Mouse (Mus musculus): ENCODE results near the gene Kcnk1.

Kcnk1 gene

DNA sequence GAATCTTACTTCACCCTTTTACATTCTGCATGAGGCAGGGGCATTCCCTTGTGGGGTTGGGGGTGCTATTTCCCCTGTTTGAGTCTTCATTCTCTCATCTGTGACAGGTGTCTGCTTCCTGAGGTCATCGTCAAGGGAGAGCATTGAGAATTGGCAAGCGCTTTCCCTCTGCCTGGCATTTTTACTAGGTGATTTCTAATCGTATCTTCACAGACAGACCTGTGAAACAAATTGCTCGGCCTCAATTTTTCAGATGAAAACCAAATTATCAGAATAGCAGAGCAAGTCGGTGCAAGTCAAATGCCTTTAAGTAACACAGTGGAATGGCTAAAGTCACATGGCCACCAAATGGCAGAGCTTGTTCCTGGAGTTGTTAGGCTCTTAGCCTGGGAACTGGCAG lies 41.4 kb downstream of the Kcnk1 start:
- no peak for DNase-seq (ENCODE audit: low read depth, low spot score)

GRCm38 (mm10) chr8:126045751-126046150 lies 50.8 kb downstream of the Kcnk1 start:
- no peak for DNase-seq (ENCODE audit: low read depth, low spot score)

DNA sequence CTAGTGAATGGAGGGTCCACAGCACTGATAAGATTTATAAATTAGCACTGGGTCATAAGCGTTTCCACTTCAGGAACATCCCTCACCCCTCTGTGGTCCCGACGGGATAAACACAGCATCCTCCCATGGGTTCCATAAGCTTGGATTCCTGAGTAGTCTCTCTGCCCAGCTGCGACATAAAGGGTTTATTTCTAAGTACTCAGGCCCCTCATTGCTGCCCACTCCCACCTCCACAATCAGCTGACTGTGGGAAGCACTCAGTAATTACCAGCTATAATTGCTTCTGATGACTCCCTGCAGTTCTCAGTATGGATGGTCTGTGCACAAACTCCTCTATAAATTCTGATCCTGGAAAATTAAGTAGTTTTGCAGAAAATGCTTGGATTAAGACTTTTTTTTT lies 58.9 kb downstream of the Kcnk1 start:
- no peak for DNase-seq (ENCODE audit: low read depth, low spot score)

GRCm38 (mm10) chr8:126058876-126059275 lies 63.9 kb downstream of the Kcnk1 start:
- no peak for DNase-seq (ENCODE audit: low read depth, low spot score)

DNA sequence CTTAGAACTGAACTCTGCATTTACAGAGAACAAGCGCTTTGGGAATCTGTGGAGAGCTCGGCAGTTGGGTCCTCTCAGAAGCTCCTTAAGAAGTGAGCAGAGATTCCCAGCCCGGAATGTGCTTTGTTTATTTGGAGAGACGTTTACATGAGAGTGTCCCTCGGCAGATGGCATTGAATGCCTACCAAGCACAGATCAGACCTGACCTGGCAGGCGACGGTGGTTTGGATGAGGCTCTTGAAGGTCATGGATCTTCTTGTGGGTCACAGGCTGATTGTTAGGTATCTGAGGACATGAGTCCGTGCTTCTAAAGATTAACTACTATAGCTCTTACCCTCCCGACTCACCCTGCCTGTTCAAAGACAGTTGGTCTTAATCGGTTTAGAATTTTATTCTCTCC lies 67.9 kb downstream of the Kcnk1 start:
- no peak for DNase-seq (ENCODE audit: low read depth, low spot score)

DNA sequence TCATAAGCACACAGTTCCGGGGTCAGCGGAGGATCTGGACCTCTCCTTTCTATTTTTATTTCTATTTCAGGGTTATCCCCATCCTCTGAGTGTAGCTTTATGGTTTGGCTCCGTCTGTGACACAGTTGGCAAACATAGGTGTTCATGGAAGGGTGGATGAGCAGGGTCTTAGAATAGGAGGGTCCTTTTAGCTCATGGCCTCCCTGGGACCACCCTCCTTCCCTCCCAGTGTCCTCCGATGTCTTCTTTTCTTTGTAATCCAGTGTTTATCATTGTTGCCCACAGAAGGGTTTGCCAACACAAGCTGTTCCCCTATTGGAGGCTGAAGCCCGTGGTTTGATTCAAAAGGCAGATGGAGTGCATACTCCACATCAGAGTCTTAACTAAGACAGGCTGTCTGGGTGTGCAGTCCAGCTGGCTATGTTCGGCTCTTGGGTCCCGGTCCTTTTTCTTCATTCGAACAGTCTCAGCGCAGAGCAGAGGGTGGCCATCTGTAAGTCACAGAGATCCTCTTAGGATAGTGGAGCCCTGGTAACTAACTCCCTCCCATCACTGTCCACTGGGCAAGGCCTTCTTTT lies 69.0 kb downstream of the Kcnk1 start:
- no peak for DNase-seq (ENCODE audit: low read depth, low spot score)

DNA sequence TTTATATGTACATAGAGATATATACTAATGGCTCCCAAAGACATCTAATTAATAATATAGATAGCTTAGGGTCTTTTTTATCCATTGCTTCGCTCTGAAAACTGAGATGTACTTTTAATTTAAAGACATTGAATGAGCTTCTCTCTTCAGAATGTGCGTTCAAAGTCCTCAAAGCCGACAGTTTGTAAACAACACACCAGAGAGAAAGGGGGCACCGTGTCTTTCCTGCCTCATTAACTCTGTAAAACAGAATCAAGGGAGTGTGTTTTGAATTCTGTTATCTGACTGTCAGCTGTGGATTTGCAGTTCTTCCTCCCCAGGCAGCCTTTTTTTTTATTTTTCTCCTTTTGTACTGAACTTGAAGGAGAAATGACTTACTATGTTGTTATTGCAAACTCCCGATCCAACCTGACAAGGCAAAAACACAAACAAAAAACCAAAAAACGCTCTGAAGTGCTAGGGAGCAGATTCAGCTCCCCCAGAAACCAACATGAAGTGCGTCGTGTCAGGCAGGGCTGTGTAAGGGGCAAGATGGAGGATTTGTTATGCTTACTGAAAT lies 69.7 kb downstream of the Kcnk1 start:
- no peak for DNase-seq (ENCODE audit: low read depth, low spot score)

GRCm38 (mm10) chr8:126067306-126067705 lies 72.3 kb downstream of the Kcnk1 start:
- DNase-seq (ENCODE audit: low read depth, low spot score): no peak

- DNase-seq (ENCODE audit: low read depth, low spot score): no peak
These were observed 73.2 kb downstream of the Kcnk1 start for GRCm38 (mm10) chr8:126068136-126068535.

DNA sequence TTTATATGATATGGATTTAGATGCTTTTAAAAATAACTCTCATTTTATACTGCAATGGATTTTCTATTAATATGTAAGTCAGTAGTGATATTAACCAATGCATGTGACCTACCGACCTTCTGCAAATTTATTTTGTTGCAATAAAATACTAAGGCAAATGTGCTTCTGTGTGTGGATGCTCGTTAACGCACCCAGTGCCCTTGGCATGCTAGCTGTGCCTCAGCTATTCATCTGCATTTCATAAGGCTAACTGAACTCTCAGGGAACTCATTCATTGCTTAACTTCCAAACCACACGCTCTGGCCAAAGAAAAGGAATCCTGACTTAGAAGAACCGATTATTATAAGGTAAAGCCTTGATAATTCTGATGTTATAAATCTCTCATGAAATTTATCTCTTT lies 77.7 kb downstream of the Kcnk1 start:
- no peak for DNase-seq (ENCODE audit: low read depth, low spot score)

- no peak for DNase-seq (ENCODE audit: low read depth, low spot score)
These were observed 78.3 kb downstream of the Kcnk1 start for GRCm38 (mm10) chr8:126073141-126073740.

DNA sequence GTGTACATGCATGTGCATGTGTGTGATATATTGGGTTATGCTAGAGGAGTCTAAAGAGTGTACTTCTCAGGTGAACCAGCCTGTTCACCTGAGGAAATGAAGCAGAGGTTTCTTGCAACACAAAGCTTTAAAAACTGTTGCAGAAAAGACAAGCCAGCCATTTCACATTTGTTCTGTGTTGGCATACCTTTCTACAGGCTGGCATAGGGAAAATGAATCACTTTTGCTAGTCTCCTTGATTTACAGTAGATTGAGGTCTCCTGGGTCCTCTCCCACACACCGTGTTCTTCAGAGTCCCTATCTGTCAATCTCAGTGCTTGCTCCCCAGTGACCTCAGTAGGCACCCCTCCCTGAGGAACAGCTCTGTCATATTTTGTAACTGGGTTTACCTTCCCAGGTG lies 79.1 kb downstream of the Kcnk1 start:
- no peak for DNase-seq (ENCODE audit: low read depth, low spot score)

GRCm38 (mm10) chr8:126075400-126075799 lies 80.4 kb downstream of the Kcnk1 start:
- DNase-seq (ENCODE audit: low read depth, low spot score): peak; percentile 68
